Mouse (Mus musculus) inflammation-experienced regulatory T-cells, adult 6 months (primary cell): Measurements from ENCODE around the gene Nhp2. TPM values are rescaled to one million over a fixed set of nuclear protein-coding genes. Genes with fewer than 3 reads are reported as not detected.

Experiments
- ATAC-seq: one replicate; pipeline ENCODE4 v1.8.0; 2017
- polyA plus RNA-seq, 3 experiments: library from polyadenylated mRNA; unstranded; fragments of 100-300 nt; shearing (Covaris generic); gene quantifications; one replicate each; pipeline ENCODE4 v1.2.1; 2017

The Nhp2 gene
- polyA plus RNA-seq, 3 experiments from 2014 or later = 100 to 149 (median 102) TPM

- ATAC-seq = peak; percentile 81
These were observed 16.2 kb downstream of the Nhp2 start, which contains the start of gene Rmnd5b for GRCm38 (mm10) chr11:51635525-51636322. TSS of gene Rmnd5b (minus strand) at chr11:51635896.

GRCm38 (mm10) chr11:51636323-51636684 is 16.8 kb downstream of the Nhp2 start:
- ATAC-seq = peak; percentile 41

- peak; percentile 26 for ATAC-seq
These were observed 18.5 kb downstream of the Nhp2 start for GRCm38 (mm10) chr11:51637971-51638414.

GRCm38 (mm10) chr11:51638497-51638896 is 19.0 kb downstream of the Nhp2 start:
- no peak for ATAC-seq

GRCm38 (mm10) chr11:51640748-51641147 is 21.2 kb downstream of the Nhp2 start:
- ATAC-seq = no peak

GRCm38 (mm10) chr11:51643202-51643601 is 23.7 kb downstream of the Nhp2 start:
- no peak for ATAC-seq

- no peak for ATAC-seq
These were observed 24.2 kb downstream of the Nhp2 start for GRCm38 (mm10) chr11:51643761-51644160.

GRCm38 (mm10) chr11:51644217-51644616 is 24.7 kb downstream of the Nhp2 start:
- ATAC-seq = no peak

GRCm38 (mm10) chr11:51645293-51645692 is 25.8 kb downstream of the Nhp2 start:
- ATAC-seq = no peak

GRCm38 (mm10) chr11:51646245-51646644 is 26.7 kb downstream of the Nhp2 start:
- no peak for ATAC-seq

- no peak for ATAC-seq
These were observed 27.5 kb downstream of the Nhp2 start for GRCm38 (mm10) chr11:51646751-51647667.

GRCm38 (mm10) chr11:51648566-51648965 is 29.0 kb downstream of the Nhp2 start:
- ATAC-seq = no peak

- no peak for ATAC-seq
These were observed 29.8 kb downstream of the Nhp2 start for GRCm38 (mm10) chr11:51649111-51649888.

- peak; percentile 39 for ATAC-seq
These were observed 30.3 kb downstream of the Nhp2 start for GRCm38 (mm10) chr11:51649889-51650199.

- ATAC-seq = peak; percentile 17
These were observed 30.7 kb downstream of the Nhp2 start for GRCm38 (mm10) chr11:51650261-51650660.

GRCm38 (mm10) chr11:51650691-51651515 is 31.4 kb downstream of the Nhp2 start, which contains the start of the genes N4bp3 and D930048N14Rik:
TSS of gene N4bp3 (minus strand) at chr11:51650842.
TSS of gene D930048N14Rik (plus strand) at chr11:51650954.
- peak; percentile 81 for ATAC-seq

GRCm38 (mm10) chr11:51652889-51653418 is 33.4 kb downstream of the Nhp2 start:
- no peak for ATAC-seq

- ATAC-seq = no peak
These were observed 34.2 kb downstream of the Nhp2 start for GRCm38 (mm10) chr11:51653736-51654135.

GRCm38 (mm10) chr11:51654891-51655290 is 35.4 kb downstream of the Nhp2 start:
- ATAC-seq = no peak

- no peak for ATAC-seq
These were observed 37.4 kb downstream of the Nhp2 start for GRCm38 (mm10) chr11:51656798-51657521.

GRCm38 (mm10) chr11:51658291-51658690 is 38.8 kb downstream of the Nhp2 start:
- no peak for ATAC-seq
